Mouse (Mus musculus) liver, adult 2 months (tissue): ENCODE measurements around the gene Nfyb.

ENCODE experiments used
- CTCF ChIP-seq: fragments of 200-500 bp; IDR thresholded peaks from 2 replicates; pipeline ENCODE4 v1.5.1; 2011; ENCODE audit warnings: low read depth, low read length, control low read depth
- POLR2A ChIP-seq: fragments of 200-500 bp; IDR thresholded peaks from 2 replicates; pipeline ENCODE4 v1.6.1; 2011; ENCODE audit warnings: low read length, control low read depth; ENCODE audit not compliant: insufficient read depth; ENCODE audit errors: extremely low read depth

DNA sequence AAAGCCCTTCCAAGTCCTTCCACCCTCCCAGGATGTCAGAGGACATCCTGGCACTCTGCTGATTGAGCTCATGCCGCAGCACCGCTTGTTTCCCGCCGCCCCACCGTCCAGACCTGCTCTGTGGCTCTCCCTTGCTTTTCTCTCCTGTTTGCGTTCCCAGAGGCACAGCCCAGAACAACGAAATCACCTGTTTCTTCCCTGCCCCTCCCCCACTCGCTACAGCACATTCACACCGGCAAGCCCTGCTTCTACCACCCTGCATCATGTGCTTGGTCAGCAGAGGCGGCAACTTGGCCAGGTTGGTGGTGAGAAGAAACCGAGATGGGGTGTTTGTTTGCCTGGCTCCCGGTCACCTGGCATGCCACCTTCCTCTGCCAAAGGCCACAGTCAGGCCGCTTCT, 13.9 kb upstream of the Nfyb start:
- TF ChIP-seq CTCF (no peak), POLR2A (no peak)
